Comparison of ENCODE assay signal across 9 mouse cellular contexts in genomic region chr4:137797038-137797437, GRCm38 (mm10). TPM values are rescaled to one million over a fixed set of nuclear protein-coding genes. Genes with fewer than 3 reads are reported as not detected.
"Had no signal": no experiment of that assay in that cellular context is flagged by ENCODE, and none has a peak within 500 bp of the region (broad histone marks: within the 10 kb centered on the region; RNA-seq: fewer than 3 reads in every experiment).

No protein-coding gene starts in this region.

- H3K9me3 ChIP-seq: midbrain, embryonic 10.5 days; midbrain, embryonic 12.5 days; midbrain, embryonic 15.5 days; neural tube, embryonic 12.5 days; stomach, embryonic 15.5 days had no signal

- H3K36me3 ChIP-seq: midbrain, embryonic 10.5 days; midbrain, embryonic 12.5 days; midbrain, embryonic 15.5 days; neural tube, embryonic 12.5 days; stomach, embryonic 15.5 days had no signal

- H3K27ac ChIP-seq: midbrain, embryonic 12.5 days; midbrain, embryonic 15.5 days; neural tube, embryonic 12.5 days; stomach, embryonic 15.5 days; stomach, postnatal 0 days had no signal

- H3K9ac ChIP-seq: lung, embryonic 14.5 days; midbrain, embryonic 12.5 days; midbrain, embryonic 15.5 days; neural tube, embryonic 12.5 days; stomach, embryonic 15.5 days had no signal

RNA-seq across cellular contexts. Expression of gene Alpl, which starts 0.9 kb away (rescaled TPM):
- total RNA-seq: megakaryocyte-erythroid progenitor cell, adult 5-6 weeks; monocyte, adult 5-6 weeks had no signal
